Mouse (Mus musculus) layer of hippocampus, postnatal 14 days (tissue): ENCODE results near the gene Clip2. TPM values are rescaled to one million over a fixed set of nuclear protein-coding genes. Genes with fewer than 3 reads are reported as not detected.

Source experiments
- DNase-seq, 2 experiments: peaks; one replicate each; pipeline ENCODE4 v3.0.0; 2021 to 2022; ENCODE audit warnings: low spot score in 2 of 2, mixed read lengths in 1 of 2
- total RNA-seq, 2 experiments: library from RNA; stranded (reverse); gene quantifications; 2 replicates each; pipeline ENCODE4 v1.2.3; 2021

Clip2 gene
- total RNA-seq, 2 experiments from 2014 or later = 102 to 103 TPM

- DNase-seq = no peak
These were observed 15.2 kb upstream of the Clip2 start for GRCm38 (mm10) chr5:134567445-134567844.

GRCm38 (mm10) chr5:134565696-134566095, 13.5 kb upstream of the Clip2 start:
- DNase-seq = no peak

GRCm38 (mm10) chr5:134564272-134564671, 12.0 kb upstream of the Clip2 start:
- no peak for DNase-seq

- no peak for DNase-seq
These were observed 8.4 kb upstream of the Clip2 start for GRCm38 (mm10) chr5:134560450-134561171.

GRCm38 (mm10) chr5:134560071-134560449, 7.8 kb upstream of the Clip2 start, which contains the start of gene Syna:
Gene Syna, minus strand, starts transcription at chr5:134560171.
- DNase-seq = no peak

GRCm38 (mm10) chr5:134555463-134556164, 3.4 kb upstream of the Clip2 start:
- DNase-seq = peak; percentile 59 to 71

- DNase-seq = no peak
These were observed 1.8 kb upstream of the Clip2 start for GRCm38 (mm10) chr5:134553951-134554546.

- peak; percentile 66 to 70 for DNase-seq
These were observed 763 bp downstream of the Clip2 start for GRCm38 (mm10) chr5:134551233-134552109.

- no peak for DNase-seq
These were observed 1.4 kb downstream of the Clip2 start for GRCm38 (mm10) chr5:134550836-134551232.

GRCm38 (mm10) chr5:134549640-134550168, 2.5 kb downstream of the Clip2 start:
- no peak for DNase-seq

GRCm38 (mm10) chr5:134548306-134548705, 3.9 kb downstream of the Clip2 start:
- DNase-seq = no peak

GRCm38 (mm10) chr5:134546790-134547189, 5.4 kb downstream of the Clip2 start:
- no peak for DNase-seq

GRCm38 (mm10) chr5:134545242-134545629, 7.0 kb downstream of the Clip2 start:
- DNase-seq = no peak

GRCm38 (mm10) chr5:134544516-134545241, 7.6 kb downstream of the Clip2 start:
- DNase-seq = no peak

GRCm38 (mm10) chr5:134541640-134542039, 10.6 kb downstream of the Clip2 start:
- DNase-seq = no peak

- no peak for DNase-seq
These were observed 11.4 kb downstream of the Clip2 start for GRCm38 (mm10) chr5:134540881-134541280.

- peak in 1 of 2 experiments; percentile 68 for DNase-seq
These were observed 12.3 kb downstream of the Clip2 start for GRCm38 (mm10) chr5:134539891-134540290.

- no peak for DNase-seq
These were observed 16.2 kb downstream of the Clip2 start for GRCm38 (mm10) chr5:134536036-134536435.

GRCm38 (mm10) chr5:134532417-134532816, 19.8 kb downstream of the Clip2 start:
- DNase-seq = no peak

- peak; percentile 58 to 83 for DNase-seq
These were observed 20.6 kb downstream of the Clip2 start for GRCm38 (mm10) chr5:134531585-134531984.
